Mouse (Mus musculus): ENCODE measurements at regions not wholly inside any gene's neighbourhood (a gene's known extent, or its start where the extent isn't known, plus 50 kb on each side); places are given as distances from the start of the nearest gene placed in this dataset.

- no peak for DNase-seq
Measured at GRCm38 (mm10) chr13:44149499-44149898, 364.9 kb downstream of the Cd83 start.

DNA sequence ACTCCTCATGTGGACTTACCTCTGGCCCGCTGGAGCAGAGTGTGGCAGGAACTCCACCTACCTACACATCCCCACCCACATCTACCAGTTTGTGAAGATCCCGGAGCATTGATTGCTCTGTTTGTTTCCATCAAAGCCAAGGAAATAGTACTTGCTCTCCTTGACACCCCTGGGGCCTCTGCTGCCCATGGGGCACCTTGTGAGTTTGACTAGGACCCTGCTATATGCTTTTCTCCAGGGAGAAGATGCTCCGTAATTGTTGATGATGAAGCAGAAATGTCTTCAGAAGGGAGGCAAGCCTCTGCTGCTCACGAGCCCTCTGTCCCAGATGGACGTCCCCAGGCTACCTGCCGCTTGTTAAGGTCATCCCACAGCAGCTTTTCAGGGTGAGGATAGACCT, 367.0 kb downstream of the Cd83 start:
- no peak for DNase-seq

DNA sequence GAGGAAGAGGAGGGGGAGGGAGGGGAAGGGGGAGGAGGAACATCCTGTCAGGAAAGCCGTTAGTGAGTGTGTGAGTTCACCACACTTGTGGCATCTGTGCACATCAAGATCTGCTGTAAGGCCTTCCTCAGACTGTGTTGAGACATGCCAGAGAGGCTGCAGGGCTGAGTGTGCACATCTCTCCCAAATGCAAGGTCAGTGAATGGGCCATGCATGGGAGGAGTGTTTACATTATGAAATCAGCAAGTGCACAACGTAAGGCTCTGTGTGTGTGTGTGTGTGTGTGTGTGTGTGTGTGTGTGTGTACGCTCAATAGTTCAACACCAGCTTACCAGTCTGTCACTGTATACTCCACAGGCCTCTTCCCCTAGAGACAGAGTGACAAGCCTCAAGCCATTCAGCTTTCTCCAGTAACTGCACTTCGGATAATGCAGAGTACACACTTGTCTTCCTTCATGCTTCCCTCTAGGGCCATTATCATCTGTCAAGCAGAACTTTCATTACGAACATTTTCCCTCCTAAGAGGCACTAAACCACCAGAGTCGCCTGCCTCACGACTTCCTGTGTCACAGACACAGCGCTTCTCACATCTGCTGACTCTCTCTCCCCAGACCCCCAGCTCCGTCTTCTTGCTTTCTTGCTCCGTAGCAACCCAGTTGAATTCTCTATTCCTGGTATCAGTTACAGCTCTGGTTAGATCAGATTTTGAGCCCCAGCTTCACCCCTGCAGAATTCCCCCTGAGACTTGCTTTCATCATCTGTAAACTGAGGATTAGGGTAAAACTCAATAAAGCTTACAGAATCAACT, 368.4 kb downstream of the Cd83 start:
- DNase-seq = peak; percentile 30 to 62

GRCm38 (mm10) chr13:44153784-44154183, 369.2 kb downstream of the Cd83 start:
- DNase-seq = no peak

GRCm38 (mm10) chr13:44155956-44156355, 371.4 kb downstream of the Cd83 start:
- no peak for DNase-seq

DNA sequence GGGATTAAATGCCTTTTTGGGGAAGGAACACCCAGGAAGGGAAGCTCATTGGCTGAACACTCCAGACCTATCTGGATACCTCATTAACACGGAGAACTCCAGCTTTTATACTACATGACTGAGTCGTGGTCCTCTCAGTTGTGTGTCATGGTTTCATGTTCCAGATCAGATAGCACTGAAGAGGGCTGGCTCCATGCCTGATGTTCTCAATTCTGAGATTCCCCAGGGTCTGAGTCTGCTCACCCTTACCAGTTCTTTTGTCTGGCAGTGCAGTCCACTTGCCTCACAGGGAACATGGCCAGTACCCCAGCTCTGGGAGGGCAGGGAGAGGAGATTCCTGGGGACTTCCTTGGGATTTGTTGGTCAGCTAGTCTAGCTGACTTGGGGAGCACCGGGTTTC, 372.0 kb downstream of the Cd83 start:
- DNase-seq = no peak

DNA sequence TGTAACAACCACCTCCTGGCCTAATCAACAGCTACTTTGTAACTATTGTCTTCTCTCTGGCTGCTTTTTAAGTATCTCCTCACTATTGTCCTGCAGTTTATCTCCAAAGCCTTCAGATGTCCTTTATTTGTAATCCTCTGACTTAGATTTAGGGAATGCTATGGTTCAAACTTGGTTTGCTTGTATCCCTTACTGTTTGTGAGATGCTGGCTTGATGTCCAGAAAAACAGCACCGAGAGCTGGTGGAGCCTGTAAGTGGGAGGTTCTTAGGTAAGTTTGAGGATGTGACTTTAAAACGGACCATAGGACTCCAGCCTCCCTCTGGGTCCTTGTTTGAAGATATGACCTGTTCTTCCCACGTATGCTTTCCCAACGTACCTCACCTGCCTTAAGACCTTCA, 372.7 kb downstream of the Cd83 start:
- no peak for DNase-seq

GRCm38 (mm10) chr13:44158364-44158763, 373.8 kb downstream of the Cd83 start:
- no peak for DNase-seq

GRCm38 (mm10) chr13:44159346-44159745, 374.8 kb downstream of the Cd83 start:
- no peak for DNase-seq

DNA sequence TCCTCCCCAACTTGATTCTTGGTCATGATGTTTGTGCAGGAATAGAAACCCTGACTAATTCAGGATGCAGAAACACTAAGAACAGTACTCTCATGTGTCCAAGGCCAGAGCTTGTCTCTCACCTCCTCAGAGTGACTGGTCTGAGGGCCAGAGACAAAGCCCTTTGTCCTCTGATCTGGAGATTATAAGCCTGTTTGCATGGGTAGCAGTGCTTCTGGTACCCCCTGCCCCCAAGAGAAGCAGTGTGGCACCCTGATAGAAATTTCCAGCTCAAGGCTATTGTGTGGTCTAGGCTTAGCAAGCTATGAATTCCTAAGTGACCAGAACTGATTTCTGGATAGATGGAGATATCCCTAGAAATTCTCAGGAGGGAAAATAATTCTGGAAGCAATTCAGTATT, 380.2 kb downstream of the Cd83 start:
- DNase-seq = no peak

DNA sequence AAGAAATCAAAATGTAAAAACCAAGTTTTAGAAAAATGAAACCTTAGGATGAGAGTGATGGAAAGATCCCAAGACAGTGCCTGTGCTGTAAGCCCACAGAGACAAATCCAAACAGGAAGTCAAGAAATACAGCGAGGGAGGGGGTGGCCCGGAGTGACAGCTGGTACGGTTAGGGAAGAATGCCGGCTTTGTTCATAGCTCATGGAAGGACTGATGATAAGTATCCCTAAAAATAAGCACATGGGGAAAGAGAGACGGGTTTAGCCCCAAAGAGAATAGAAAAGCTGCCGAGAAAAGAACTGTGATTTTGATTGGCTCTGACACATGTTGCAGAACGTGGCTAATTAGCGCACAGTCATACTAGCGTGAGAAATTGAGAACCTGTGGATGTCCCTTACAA, 382.6 kb downstream of the Cd83 start:
- DNase-seq = no peak

GRCm38 (mm10) chr13:44168186-44168585, 383.6 kb downstream of the Cd83 start:
- no peak for DNase-seq

- DNase-seq = no peak
Measured at GRCm38 (mm10) chr13:44171639-44172038, 387.1 kb downstream of the Cd83 start.

DNA sequence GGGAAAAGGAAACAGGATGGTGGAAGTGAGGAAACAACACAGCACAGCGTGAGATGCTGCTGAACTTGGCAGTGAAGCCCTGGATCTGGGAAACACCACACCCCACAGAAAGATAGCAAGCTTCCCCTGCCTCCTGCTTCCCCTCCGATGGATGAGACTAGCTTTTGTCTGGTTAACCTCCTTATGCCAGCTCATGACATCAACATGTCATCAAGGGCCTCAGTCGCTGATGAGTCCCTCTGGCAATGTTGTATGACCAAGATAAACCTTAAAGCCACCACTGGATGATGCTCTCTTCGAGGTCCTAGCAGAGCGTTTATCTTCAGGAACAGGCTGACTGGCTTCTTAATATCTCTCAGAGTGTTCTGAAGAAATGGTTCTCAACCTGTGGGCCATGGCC, 388.1 kb downstream of the Cd83 start:
- DNase-seq = no peak

- DNase-seq = no peak
Measured at GRCm38 (mm10) chr13:44174236-44174635, 389.7 kb downstream of the Cd83 start.

DNA sequence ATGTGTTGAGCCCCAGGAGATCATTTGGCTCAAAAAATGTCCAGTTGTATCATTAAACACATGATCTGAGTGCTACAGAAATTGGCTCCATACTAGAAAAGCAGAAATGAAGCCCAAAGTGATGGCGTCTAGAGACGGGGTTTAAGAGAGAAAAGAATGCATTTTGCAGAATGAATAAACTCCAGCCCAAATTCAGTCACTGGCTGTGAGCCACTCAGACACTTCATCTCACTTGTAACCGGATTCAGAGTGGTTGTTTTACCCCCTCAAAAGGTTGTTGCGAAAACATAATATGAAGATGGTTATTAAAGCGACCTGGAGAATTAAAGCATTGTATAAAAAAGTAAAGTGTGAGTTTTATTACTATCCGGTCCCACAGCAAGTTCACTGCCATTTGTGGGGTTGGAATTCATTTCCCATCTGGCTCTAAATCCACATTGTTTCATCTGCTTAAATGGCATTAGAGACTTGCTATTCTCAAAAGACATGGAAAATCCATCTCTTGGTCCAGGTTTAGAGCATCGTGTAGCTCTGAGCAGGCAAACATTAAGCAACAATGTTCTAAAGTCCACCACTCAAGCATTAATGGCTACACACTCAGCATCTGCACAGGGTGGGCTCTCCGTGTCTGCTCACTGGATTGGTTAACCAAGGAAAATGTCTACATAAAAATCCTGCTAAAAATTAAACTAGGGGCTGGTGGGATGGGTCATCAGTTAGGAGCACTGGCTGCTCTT, 390.9 kb downstream of the Cd83 start:
- DNase-seq = no peak

DNA sequence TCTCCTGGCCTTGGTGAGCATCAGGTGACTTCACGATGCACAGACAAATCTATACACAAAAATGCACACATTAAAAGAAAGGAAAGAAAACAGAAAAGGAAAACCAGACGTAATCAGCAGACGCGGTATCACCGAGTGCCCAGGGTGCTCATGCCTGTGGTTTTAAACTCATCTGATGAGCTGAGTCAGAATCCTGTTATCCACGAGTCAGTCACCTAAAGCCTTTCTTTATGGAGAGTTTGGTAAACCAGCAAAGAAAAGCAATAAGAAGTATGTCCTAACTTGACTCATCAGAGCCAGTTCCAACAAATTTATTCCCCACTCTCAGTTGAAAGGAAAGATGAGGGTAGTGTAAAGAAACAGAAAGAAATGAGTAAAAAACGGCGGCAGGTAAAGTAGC, 391.5 kb downstream of the Cd83 start:
- DNase-seq = no peak

- DNase-seq = no peak
Measured at GRCm38 (mm10) chr13:44178006-44178405, 393.4 kb downstream of the Cd83 start.

DNA sequence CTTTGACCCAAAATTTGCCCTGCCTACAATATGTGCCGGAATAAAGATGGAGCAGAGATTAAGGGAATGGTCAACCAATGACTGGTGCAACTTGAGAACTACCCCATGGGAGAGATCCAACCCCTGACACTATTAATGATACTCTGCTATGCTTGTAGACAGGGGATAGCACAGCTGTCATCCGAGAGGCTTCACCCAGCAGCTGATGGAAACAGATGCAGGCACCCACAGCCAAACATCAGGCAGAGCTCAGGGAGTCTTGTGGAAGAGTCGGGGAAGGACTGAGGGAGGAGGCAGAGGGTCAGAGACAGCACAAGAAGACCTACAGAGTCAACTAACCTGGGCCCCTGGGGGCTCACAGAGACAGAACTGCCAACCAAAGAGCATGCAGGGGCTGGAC, 395.8 kb downstream of the Cd83 start:
- DNase-seq = no peak

DNA sequence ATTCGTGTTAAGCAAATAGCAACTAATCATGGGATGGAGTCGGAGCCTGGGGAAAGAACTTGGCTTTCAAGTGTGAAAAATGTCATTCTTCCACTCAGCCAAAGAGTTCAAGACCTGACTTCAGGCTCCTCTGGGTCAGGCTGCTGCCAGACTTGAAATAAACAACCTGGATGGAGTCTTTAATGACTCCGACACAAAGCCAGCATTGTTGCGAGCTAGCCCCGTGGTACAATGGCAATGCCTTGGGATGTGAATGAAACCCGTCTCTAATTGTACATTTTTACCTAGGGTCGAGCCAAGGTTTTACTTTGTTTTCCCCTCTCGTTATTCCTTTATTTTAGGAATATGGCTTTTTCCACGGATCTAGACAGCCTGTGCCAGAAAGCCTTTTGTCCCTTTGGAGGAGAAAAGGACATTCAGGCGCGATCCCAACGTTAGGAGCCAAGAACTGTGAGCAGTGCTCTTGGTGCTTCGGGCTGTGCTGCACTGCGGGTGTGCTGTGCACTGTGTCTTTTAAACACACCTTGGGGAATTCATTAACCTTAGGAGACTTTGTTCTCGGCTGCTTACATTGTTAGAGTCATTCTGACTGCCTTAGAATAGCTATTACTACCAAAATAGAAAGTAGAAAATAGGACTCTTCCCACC, 398.1 kb downstream of the Cd83 start:
- no peak for DNase-seq

GRCm38 (mm10) chr13:44195365-44195764, 410.8 kb downstream of the Cd83 start:
- DNase-seq = no peak

DNA sequence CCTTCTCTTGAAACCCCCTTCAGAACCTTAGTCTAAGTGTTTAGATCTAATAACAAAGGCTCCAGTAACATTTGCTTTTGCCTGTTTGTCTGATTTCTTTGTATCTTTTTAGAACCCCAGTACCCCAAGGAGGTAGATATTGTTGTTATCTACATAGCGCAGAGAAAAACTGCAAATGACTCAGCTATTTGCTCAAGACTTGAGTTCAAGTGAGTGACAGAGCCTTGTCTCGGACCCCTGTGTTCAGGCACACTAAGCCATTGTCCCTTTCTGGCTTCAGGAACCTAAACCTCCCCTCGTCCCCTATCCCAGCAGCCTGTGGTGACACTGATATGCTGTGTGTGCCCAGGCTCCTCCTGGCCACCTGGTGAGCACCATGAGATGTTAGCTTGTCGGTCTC, 421.5 kb downstream of the Cd83 start:
- no peak for DNase-seq

DNA sequence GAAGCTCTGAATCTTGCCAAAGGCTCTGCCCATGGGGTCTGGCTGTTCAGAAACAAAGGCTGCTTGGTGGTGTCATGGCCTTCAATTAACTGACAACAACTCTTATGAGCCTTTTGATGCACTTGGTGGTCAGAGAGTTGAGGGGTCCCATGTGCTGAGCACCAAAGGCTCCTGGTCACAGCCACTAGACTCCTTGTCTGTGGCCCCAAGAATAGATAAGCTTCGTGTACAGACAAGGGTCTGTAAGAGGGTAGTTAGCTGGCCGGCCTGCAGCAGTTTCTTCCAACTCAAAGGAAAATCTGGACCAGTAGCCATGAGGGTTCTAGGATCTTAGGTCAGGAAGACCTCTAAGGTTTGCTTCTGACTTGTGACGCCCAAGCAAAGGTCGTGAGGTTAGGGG, 421.9 kb downstream of the Cd83 start:
- no peak for DNase-seq
